Mouse (Mus musculus): ENCODE data around the gene Prune1.

Gene Prune1

DNA sequence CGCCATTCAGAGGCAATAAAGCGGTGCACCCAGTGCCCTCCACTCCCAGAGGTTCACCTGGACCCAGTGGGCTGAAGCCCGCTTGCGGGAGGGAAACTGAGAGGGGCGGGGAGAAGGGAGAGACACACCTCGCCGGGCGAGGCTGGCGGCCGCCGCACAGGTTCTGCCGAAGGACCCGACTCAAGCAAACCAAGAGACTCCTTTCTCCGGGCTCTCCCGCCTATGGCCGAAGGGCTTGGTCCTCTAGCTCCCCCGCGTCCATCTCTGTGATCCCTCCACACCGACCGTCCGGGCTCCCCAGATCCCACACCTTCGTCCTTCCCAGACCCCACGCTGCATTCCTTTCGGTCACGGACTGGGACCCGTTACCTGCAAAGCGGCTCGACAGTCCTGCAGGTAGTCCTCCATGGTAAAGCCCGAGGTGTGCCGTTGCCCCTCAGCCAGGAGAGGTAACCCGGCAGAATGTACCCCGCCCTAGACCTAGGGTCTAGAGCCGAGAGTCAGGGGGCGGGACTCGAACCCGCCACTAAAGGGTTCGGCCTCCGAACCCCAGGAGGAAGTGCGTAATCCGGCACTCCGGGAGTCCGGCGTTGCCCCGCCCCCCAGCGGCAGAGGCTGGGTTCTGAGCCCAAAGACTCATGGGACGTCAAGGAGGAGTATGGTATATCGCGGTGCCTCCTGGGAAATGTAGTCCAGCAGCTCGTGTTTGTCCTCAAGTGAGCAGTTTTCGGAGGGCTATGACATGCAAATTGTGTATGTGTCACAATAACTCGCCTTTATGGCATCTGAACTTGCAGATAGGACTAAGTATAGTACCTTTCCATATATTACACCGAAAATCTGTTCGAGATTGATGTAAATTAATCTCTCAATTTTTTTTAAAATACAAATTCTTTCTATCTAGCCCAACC lies at the start of gene Prune1, which contains the start of gene Mindy1:
Gene Prune1, minus strand, starts transcription at position 861 of the 911 bp plus-strand sequence.
Gene Mindy1, plus strand, starts transcription at position 130 of the 911 bp plus-strand sequence.
- peak; percentile 99 for DNase-seq (ENCODE audit: low spot score)

DNA sequence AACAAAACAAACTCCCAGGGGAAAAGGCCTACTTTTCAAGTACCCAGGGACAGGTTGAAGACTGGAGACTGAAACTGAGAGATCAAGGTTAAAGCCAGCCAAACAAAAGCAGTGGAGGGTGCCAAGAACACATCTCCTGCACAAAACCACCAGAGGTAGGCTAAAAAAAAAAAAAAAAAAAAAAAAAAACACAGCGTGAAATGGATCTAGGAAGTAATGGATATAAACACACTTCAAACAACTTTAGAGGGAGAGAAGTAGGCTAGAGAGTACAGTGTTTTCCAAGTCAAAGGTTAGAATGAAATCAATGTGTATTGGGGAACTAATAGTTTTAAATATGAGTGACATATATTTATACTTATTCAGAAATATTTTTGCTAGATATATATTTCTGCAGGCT lies 49.7 kb upstream of the Prune1 start:
- no peak for DNase-seq (ENCODE audit: low spot score)

DNA sequence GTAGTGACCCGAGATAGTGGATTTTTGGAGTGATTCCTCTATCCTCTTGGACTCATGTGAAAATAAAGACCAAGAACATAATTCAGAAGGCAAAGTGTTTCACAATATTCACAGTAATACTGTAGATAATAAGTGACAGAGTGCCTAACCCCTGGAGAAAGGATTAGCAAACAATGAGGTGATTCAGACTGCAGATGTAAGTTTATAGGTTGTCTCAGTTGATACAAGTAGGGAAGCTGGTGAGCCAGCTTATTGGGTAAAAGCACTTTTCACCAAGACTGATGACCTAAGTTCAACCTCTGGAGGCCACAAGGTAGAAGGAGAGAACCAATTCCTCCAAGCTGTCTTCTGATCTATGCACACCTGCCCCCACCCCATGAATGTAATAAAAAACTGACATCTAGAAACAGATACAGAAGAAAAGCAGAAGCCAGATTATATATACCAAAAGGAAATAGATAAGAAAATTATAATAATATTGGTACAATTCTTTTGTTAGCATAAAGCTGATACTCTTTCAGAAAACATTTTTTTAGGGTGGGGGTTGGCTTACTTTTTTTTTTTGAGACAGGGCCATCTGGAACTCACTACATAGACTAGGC lies 47.0 kb upstream of the Prune1 start:
- DNase-seq (ENCODE audit: low spot score), result no peak

DNA sequence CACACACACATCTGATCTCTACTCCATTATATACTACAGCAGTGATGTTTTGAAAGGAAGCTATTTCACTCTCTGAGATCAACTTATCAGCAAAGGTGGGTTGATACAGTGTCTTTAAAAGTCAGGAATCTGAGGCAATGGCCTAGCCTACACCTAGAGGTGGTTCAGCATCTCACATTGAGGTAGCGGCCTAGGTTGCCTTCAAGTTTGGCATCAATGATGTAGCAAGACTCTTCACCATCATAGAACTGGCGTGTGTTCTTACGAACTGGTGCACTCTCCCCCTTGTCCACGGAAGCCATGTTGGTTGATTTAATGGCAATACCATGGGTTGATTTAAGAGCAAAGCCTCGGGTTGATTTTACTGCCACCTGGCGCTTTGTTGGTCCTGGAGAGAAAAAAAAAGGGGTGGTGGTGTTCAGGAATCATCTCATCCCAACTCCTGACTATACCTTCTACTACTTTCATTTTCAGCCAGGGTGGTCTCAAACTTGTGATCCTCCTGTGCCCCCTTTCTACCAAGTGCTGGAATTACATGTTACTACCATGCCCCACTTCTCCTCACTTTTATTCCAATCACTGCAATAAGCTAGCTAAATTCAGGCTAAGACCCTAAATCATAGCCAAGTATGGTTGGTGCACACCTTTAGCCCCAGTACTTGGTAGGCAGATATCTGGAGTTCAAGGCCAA lies 42.7 kb upstream of the Prune1 start:
- no peak for DNase-seq (ENCODE audit: low spot score)

DNA sequence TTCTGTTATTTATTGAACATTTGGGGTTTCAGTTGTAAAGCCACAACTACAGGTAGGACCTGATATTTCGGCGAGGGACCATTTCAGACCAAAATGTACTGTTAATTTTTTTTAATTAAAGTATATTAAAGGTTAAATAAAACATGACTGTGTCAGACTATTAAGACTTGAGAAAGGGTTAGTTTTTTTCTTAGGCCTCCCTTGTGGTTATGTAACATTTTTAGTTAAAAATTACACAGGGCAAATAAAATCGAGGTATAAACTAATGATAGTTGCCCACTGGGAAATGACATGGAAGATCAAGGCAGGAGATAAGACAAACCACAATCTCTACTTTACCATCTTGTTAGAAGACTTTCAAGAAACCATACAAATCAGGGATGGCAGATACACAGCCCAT lies 41.6 kb upstream of the Prune1 start:
- no peak for DNase-seq (ENCODE audit: low spot score)

DNA sequence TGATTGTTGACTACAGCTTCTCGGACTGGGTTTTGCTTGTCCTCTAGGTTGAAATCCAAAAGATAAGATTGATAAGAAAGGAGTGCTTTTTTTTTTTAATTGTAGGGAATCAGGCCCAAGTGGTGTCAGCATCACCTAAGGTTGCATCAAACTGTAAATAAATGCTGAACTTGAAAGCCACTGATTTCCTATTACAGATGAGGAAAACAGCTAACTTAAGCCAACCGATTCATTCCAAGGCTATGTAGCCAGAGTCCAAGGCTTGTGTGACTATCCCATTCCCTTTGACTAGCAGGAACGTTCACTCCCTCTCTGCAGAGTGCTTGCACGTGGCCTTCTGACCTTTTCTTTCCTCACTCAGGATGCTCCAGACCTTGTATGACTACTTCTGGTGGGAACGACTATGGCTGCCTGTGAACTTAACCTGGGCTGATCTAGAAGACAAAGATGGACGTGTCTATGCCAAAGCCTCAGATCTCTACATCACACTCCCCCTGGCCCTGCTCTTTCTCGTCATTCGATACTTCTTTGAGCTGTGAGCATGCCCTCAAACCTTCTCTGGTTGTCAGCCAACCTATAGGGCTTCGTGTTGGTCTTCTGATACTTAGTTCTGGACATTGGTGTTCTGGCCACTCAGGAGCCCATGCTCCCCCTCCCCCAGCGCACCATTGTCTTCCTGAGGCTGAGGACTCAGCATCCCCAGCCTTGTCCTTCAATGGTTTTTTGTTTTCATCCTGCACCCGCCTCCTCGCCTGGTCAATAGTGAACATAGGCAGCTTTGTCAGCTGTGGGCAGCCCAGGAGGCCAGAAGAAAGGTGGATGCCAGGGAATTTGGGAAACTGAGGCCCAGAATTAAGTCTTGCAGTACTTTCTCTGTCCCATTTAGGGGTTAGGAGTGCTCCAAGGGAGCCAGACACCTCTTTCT lies 38.1 kb upstream of the Prune1 start:
- peak; percentile 66 for DNase-seq (ENCODE audit: low spot score)

DNA sequence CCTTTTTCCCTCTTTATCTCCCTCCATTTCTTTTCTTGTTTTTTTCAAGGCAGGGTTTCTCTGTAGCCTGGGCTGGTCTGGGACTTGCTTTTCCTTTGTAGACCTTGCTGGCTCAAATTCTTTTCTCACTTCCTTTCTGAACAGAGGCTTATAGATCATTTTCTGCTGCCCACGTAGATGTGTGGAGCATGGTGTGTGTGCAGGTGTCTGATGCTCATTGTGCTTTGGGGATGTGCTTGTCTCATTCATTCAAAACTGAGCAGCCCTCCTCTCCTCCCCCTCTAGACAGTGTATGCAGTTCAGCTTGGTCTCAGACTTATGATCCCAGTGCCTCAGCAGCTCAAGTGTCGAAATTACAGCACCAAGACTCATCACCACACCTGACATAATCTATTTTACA lies 37.2 kb upstream of the Prune1 start:
- no peak for DNase-seq (ENCODE audit: low spot score)

DNA sequence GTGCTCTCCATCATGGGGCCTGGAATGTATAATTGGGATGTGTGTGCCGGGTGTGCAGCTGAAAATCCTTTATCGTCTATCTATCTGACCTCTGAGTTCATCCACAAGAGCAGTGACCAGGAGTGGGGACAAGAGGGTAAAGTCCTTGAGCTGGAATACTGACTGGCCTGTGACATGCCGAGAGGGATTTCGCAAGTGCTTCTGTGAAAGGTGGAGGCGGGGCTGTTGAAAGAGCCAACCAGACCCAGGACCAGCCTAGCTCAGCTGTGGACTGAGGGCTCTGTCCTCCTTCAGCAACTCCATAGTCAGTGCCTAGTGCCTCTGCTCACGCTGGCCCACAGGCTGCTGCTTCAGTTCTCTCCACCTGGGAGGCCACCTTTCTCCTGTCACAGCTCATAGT lies 36.7 kb upstream of the Prune1 start:
- peak; percentile 59 for DNase-seq (ENCODE audit: low spot score)

DNA sequence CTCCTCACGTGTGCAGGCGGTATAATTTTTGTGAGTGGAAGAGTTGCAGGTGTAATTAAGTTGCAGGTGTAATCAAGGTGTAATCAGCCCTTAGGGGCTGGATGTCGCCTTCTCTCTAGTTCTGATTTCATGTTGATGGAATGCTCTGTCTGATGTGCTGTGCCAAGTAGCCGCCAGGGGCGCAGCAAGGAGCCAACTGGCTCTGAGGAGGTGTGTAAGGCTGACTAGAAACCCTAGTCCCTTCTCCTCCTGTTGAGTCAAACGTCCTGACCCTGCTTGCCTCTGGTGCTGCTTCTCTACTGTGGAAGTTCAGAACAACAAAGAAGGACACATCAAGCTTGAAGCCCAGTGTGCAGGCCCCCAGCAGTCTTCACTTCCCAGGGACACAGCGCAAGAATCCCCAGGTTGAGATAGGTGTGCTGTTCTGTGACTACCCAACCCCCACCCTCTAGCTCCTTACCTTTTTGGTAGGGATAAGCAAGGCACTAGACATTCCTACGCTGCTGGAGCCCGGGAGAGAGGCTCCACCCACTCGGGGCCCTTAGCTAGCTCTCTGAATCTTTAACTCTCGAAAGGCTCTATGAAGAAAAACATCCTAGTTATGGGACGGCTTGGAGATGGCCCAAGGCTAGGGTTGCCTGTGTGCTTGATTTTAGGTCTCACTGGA lies 35.7 kb upstream of the Prune1 start:
- DNase-seq (ENCODE audit: low spot score), result peak; percentile 44

DNA sequence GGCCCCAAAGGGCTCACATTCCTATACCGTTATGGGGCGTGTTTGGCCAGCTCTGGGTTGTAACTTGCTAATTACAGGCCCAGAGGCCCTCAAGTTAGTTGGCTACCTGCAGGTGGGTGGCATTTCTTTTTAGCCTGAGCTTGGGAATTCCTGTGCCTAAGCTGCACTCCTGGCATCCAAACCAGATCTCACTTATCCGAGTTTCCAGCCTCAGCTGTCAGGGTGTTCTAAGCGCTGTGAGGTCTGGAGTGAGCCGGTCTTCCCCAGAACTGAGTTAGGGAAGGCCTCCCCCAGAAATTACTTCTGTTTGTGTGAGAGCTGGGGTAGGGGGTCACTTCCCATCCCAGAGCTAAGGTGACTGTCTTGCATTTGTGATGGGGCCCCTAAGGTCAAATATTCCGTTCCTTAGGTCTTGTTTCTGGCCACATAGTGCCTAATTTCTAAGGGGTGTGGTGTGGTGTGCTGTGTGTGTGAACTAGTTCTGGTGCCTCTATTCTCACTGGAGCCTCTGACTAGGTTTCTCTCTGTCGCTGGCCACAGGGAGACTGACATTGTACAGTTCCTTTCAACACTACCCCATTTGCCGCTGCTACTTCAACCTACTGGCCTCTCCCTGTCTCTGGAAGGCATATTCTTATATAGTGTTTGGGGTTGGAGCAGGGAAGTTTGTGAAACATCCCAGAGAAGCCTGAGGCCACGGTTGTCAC lies 34.1 kb upstream of the Prune1 start:
- no peak for DNase-seq (ENCODE audit: low spot score)

DNA sequence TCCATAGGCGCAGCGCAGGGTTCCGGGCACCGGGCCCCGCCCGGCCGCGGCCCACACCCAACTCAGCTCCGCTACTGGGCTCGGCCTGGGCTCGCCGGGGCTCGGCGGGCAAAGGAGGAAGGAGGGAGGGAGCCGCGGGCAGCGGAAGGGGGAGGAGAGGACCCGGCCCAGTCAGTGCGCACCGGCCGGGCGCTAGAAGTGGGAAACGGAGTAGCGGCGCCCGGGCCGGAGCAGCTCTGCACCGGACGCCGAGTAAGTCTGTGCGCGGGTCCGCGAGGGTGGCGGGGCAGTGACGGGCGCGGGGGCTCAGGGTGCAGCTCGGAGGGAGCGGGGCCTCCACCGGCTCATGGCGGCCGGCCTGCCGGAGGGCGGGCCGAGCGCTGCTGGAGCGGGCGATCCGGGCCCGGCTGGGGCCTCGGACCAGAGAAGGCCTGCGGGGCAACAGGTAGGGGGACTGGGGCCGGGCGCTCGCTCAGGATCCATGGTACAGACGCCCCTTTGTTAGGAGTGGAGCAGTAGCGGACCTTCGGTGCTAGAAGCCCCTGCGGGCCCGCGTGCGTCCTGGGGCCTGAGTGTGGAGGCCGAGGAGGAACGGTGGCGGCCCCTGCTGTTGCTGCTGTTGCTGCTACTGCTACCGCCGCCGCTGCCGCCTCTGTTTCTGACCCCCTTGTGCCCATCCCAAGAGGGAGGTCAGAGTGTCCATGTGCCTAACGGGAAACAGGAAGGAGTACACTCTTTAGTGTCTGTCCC lies 33.4 kb upstream of the Prune1 start:
- peak; percentile 79 for DNase-seq (ENCODE audit: low spot score)

DNA sequence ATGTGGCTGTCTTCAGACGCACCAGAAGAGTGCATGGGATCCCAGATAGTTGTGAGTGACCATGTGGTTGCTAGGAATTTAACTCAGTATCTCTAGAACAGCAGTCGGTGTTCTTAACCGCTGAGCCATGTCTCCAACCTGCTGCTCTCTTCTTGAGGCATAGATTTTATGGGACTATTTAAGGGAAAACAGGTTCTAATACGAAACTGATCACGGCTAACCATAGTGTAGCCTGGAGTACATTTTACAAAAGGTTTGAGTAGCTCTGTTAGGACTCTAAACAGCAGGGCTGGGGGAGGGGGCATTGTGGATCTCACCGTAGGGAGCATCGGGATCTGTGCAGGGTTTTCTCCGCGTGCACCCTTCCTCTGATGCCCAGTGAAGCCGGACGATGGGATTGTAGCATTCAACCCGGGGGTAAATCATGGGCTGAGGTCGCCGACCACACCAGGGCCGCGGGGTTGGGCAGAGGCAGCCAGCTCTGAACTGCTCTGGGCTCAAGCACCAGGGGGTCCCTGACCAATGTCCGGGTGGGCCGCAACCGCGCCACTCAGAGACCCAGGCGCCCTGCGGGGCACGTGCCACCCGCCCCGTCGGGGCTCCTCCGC lies 32.7 kb upstream of the Prune1 start, which contains the start of gene Cers2:
Gene Cers2, plus strand, starts transcription at position 306 of the 608 bp plus-strand sequence.
- DNase-seq (ENCODE audit: low spot score), result no peak

DNA sequence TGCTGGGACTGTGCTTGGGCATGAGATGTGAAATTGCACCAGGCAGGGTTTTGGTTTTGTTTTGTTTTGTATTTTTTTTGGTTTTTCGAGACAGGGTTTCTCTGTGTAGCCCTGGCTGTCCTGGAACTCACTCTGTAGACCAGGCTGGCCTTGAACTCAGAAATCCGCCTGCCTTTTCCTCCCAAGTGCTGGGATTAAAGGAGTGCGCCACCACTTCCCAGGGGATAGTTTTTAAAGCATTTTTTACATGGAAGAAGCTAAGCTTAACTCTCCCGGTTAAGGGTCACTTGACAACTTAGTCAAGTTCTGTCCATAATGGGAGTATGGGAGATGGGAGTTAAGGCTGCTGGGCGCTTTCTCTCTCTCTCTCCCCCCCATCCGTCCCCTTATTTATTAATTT lies 32.2 kb upstream of the Prune1 start:
- no peak for DNase-seq (ENCODE audit: low spot score)

DNA sequence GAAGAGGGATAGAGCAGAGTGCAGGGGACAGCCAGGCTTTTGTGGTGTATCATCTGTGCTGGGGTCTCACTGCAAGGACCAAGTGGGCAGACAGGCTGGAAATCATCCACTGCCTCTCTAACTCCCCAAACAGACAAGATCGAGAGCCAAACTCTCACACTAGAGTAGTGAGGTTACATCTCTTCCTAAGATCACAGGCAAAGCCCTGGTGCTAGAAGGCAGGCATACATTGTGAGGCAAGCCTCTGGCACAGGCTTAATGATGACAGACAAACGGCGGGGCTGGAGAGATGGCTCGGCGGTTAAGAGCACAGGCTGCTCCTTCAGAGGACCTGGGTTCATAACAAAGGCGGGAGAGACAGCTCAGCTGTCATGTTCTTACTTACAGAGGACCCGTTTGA lies 31.6 kb upstream of the Prune1 start:
- DNase-seq (ENCODE audit: low spot score), result no peak

DNA sequence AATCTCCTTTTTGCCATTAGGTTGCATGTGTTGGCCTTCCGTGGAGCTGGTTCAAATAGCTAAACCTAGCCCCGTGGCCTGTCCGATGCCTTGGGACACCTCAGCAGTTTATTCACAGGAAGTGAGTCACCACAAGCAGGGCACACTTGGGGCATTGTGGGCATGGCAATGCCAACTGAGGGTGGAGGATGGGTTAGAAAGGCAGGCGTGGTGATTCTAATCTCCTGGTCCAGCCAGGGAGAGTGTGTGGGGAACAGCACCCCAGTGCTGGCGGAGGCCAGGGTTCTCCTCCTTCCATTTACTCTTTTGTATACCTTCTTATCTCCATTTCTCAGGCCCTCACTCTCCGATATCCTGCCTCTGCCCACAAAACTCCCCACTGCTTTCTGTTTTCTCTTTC lies 30.7 kb upstream of the Prune1 start:
- DNase-seq (ENCODE audit: low spot score), result no peak

DNA sequence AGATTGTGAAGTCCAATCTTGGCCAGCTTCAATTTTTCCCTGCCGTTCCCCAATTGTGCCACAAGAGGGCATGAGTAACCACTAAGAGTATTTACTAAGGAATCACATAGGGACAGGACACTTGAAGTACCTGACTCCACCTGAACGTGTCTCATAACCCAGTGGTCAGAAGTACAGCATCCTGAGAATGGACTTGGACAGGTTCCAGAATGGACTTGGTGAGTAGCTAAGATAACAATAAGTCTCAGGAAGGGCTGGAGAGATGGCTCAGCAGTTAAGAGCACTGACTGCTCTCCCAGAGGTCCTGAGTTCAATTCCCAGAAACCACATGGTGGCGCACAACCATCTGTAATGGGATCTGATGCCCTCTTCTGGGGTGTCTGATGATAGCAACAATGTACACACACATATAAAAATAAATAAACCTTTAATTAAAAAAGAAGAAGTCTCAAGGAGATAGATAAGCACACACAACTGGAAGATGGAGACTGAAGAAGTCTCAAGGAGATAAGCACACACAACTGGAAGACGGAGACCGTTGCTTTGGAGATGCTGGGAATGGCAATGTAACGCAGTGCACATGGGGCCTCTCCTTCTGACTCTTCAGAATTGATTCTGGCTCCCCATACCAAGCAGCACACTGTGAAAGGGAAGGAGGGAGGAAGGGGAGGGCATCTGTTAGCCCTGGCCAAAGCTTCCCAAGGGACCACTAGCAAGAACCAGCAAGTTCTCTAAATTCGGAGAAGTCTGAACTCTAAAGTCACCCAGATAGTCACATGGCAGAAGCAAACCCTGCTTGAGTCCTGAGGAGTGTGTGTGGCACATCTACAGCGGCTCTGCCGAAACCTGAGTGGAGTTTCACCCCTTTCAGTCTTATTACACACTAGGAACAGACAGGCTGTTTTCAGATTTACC lies 29.3 kb upstream of the Prune1 start:
- DNase-seq (ENCODE audit: low spot score), result peak; percentile 80

DNA sequence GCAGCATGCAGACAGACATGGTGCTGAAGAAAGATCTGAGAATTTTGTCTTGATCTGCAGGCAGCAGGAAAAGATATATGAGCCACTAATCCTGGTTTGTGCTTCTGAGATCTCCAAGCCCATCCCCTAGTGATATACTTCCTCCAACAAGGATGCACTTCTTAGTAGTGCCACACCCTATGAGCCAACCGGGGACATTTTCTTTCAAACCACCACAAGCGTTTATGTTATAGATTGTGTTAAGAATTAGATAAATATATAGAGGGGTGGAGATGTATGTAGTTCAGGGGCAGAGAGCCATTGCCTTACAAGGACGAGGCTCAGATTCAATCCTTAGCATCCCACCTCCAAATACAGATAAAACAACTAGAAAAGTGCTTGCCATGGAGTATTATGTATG lies 28.6 kb upstream of the Prune1 start:
- no peak for DNase-seq (ENCODE audit: low spot score)

DNA sequence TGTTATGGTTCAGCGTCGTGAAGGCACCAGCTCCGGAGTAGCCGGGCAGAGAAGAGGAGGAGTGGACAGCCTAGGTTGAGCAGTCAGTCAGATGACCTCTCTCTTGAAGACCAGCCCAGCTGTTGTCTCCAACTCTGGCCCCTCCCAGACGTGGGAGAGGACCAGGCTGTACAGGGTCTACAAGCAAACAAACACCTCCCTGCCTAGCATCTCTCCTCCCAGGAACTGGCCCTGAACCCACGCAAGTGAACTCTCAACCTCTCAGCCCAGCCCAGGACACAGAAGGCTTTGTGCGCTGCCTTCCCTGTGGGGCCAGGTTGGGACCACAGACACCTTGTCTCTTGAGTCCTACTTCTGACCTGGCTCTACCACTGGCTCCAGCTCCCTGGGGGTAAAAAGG lies 25.2 kb upstream of the Prune1 start, which contains the start of gene Anxa9:
Gene Anxa9, minus strand, starts transcription at position 77 of the 400 bp plus-strand sequence.
- DNase-seq (ENCODE audit: low spot score), result no peak
